Mouse (Mus musculus) limb, embryonic 15.5 days (tissue): ENCODE measurements around the gene Taok1. TPM values are rescaled to one million over a fixed set of nuclear protein-coding genes. Genes with fewer than 3 reads are reported as not detected.

Source experiments
- ATAC-seq: fragments of 200-750 bp; cut with Nextera tagmentation; 2 replicates; pipeline ENCODE4 v1.8.0; 2017; ENCODE audit warnings: low read depth, moderate TSS enrichment; ENCODE audit not compliant: insufficient number of reproducible peaks, low FRiP score, low TSS enrichment
- H3K27ac ChIP-seq: fragments of 300-500 bp; sonication (generic); 2 replicates; pipeline ENCODE4 v1.5.1; 2015; ENCODE audit warnings: moderate library complexity, mild to moderate bottlenecking, inconsistent platforms
- H3K27me3 ChIP-seq: fragments of 300-500 bp; sonication (generic); 2 replicates; pipeline ENCODE4 v1.6.1; 2015; ENCODE audit warnings: inconsistent platforms
- H3K36me3 ChIP-seq: fragments of 300-500 bp; sonication (generic); 2 replicates; pipeline ENCODE4 v1.6.1; 2015; ENCODE audit warnings: inconsistent platforms
- H3K4me1 ChIP-seq: fragments of 300-500 bp; sonication (generic); 2 replicates; pipeline ENCODE4 v1.6.1; 2015; ENCODE audit warnings: inconsistent platforms
- H3K4me2 ChIP-seq: fragments of 300-500 bp; sonication (generic); 2 replicates; pipeline ENCODE4 v1.6.1; 2015; ENCODE audit warnings: mild to moderate bottlenecking, inconsistent platforms
- H3K4me3 ChIP-seq: fragments of 300-500 bp; sonication (generic); 2 replicates; pipeline ENCODE4 v1.5.1; 2015; ENCODE audit warnings: mild to moderate bottlenecking, inconsistent platforms
- H3K9ac ChIP-seq: fragments of 300-500 bp; sonication (generic); 2 replicates; pipeline ENCODE4 v1.6.1; 2015; ENCODE audit warnings: inconsistent platforms
- H3K9me3 ChIP-seq: fragments of 300-500 bp; sonication (generic); 2 replicates; pipeline ENCODE4 v1.6.1; 2016; ENCODE audit warnings: inconsistent platforms
- WGBS: fragments of 180-500 bp; shearing (Covaris S2); methylation state at CpG from one replicate; pipeline ENCODE4 v1.1.7; 2015; 5-methylcytosine and 5-hydroxymethylcytosine counted together
- polyA plus RNA-seq: library from polyadenylated mRNA; unstranded; fragments of >200 nt; fragmentation: Nextera tagmentation; extraction: Ambion mirVana; gene quantifications from 2 replicates; pipeline ENCODE4 v1.2.1, GENCODE M21; 2015

Gene Taok1
- polyA plus RNA-seq, 1 experiment from 2014 or later, result 13.3 TPM

DNA sequence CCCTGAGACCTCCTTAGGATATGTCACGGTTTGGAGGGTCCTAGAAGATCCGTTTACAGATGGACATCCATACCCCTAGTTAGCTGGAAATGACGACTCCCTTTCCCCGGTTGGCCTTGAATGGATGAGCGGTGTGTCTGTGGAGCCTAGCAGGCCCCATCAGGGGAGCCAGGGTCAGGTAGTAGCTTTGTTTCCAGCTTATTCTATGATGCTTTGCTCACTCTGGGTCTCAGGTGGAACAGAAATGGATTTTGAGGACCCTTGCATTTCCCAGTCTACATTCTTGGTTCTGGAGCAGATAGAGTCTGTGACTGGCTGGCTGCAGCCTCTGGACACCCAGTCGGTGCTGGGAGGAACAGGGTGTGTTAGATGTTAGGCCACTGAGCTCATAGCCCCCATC, 112.8 kb downstream of the Taok1 start:
- Histone ChIP-seq H3K4me2 (peak overlapping the region; percentile 92; the same call in 1 of the 2 replicates), H3K9ac (no peak overlapping the region; the same call in 1 of the 2 replicates), H3K27me3 (no peaks in the 10 kb centered on the region), H3K4me3 (peak overlapping the region; percentile 92), H3K9me3 (no peaks in the 10 kb centered on the region), H3K36me3 (peaks cover 6% of the 10 kb centered on the region), H3K27ac (no peak overlapping the region), H3K4me1 (peaks cover 78% of the 10 kb centered on the region)
- WGBS, result 71% methylated on average over 6 of the region's 6 CpGs
- ATAC-seq, result no peak

DNA sequence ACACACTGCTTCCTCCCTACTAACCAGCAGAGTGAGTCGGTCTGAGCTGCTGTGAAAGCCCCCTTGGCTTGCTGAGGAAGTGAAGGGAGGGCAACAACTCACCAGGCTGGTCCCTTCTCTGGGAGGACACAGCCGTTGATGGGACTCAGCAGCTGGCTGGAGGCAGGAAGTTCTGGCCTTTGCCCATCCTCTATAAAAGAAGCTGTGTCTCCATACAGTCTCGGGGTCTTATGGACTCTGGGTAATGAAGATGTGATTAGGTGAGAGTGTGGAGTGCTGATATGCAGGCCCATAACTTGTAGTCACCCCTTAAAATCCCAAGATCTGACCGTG, 113.3 kb downstream of the Taok1 start:
- no peak for ATAC-seq
- Histone ChIP-seq H3K9ac (peak overlapping the region; percentile 89), H3K36me3 (peaks cover 2% of the 10 kb centered on the region), H3K4me2 (peak overlapping the region; percentile 92), H3K9me3 (no peaks in the 10 kb centered on the region), H3K4me3 (peak overlapping the region; percentile 92), H3K27me3 (no peaks in the 10 kb centered on the region), H3K27ac (peak overlapping the region; percentile 93), H3K4me1 (peaks cover 78% of the 10 kb centered on the region)
- 18% methylated on average over 4 of the region's 4 CpGs for WGBS

DNA sequence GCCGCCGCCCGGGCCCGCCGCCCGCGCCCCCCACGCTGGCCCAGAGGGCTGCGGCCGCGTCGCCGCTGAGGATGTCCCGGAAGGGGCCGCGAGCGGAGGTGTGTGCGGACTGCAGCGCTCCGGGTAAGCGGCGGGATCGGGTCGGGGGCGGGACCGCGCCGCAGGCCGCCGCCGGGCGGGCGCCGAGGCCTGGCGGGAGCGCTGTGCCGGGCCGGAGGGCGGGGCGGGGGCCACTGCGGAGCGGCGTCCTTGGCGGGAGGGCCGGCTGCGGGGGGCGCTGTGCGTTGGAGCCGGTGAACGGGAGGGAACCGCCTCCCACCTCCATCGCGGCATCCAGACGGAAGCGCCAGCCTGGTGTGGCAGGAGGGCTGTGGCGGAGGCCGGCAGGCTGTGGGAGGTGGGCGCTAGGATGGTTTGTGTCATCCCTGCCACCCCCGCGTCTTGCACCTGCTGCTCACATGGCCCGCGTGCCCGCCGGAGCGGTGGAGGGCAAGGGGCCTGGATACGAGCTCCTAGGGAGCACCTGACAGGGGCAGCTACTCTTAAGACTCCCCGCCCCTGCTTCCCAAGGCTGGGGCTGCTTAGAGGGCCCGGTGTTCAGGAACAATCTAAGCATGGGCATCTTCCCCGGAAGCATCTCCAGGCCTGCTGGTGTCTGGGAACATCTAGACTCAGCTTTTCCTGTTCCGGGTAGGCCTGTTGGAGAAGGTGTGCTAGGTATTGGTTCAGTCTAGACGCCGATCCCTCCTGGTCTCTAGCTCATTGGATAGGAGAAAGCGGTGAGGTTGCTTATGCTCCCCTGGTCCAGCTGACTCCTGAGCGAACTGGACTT, 113.9 kb downstream of the Taok1 start, which contains the start of gene Git1:
Gene Git1, plus strand, starts transcription at position 51 of the 832 bp plus-strand sequence.
- Histone ChIP-seq H3K27me3 (no peaks in the 10 kb centered on the region), H3K36me3 (no peaks in the 10 kb centered on the region), H3K9me3 (no peaks in the 10 kb centered on the region), H3K27ac (peak within 1 kb of the TSS; percentile 93), H3K9ac (peak within 1 kb of the TSS; percentile 89), H3K4me2 (peak within 1 kb of the TSS; percentile 92), H3K4me3 (peak within 1 kb of the TSS; percentile 92), H3K4me1 (peaks cover 84% of the 10 kb centered on the region)
- 1% methylated on average over 64 of the region's 74 CpGs for WGBS
- ATAC-seq, result no peak

DNA sequence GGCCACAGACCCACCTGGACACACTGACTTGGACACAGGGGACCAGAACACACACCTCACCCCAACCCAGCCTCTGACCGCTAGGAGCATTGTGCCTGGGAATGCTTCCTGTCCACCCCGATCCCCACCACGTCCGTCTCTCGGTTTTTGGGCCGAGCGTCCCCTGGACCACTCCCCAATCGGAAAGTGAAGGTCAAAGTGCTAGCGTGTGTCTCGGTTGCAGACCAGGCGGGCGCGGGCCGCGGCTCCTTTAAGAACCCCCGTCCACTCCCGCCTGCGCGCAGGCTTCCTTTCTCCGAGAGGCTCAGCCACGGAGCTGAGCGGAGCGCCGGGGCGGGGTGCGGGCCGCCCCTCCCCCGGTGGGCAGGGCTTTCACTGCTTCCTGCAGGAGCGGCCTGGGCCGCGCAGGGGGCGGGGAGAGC, 114.7 kb downstream of the Taok1 start:
- Histone ChIP-seq H3K9me3 (no peaks in the 10 kb centered on the region), H3K4me2 (peak overlapping the region; percentile 91), H3K4me3 (peak overlapping the region; percentile 92), H3K4me1 (peaks cover 85% of the 10 kb centered on the region), H3K36me3 (no peaks in the 10 kb centered on the region), H3K27ac (peak overlapping the region; percentile 93), H3K9ac (peak overlapping the region; percentile 89), H3K27me3 (no peaks in the 10 kb centered on the region)
- ATAC-seq, result peak; percentile 70; the same call in 1 of the 2 replicates
- under 1% methylated on average over 28 of the region's 32 CpGs for WGBS

DNA sequence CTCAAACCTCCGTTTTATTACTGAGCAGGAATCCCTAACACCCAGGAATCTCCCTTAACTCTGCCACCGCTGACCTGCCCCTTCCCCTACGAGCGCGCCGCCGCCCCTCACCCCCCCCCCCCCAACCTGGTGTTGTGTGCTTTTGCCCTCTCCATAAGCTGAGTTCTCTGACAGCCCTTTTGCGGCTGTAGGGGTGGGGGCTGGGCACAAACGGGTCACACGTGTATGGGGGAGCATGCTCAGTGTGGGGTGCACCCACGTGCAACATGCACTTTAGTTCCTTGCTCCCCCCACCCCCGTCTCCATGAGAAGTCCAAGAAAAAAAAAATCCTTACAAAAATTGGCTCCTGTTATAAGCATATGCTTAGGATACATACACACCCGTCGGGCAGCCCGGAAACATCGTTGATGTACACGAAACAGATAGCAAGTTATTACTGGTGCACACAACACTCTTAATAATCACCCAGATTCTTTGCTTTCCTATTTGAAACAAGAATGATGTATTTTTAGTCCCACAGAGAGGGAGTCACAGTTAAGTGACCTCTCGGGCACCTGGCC, 115.2 kb downstream of the Taok1 start:
- Histone ChIP-seq H3K4me3 (peak overlapping the region; percentile 92), H3K27me3 (no peaks in the 10 kb centered on the region), H3K4me1 (peaks cover 85% of the 10 kb centered on the region), H3K27ac (peak overlapping the region; percentile 93), H3K9me3 (no peaks in the 10 kb centered on the region), H3K36me3 (no peaks in the 10 kb centered on the region), H3K9ac (peak overlapping the region; percentile 89), H3K4me2 (peak overlapping the region; percentile 91)
- under 1% methylated on average over 14 of the region's 18 CpGs for WGBS
- ATAC-seq, result no peak

DNA sequence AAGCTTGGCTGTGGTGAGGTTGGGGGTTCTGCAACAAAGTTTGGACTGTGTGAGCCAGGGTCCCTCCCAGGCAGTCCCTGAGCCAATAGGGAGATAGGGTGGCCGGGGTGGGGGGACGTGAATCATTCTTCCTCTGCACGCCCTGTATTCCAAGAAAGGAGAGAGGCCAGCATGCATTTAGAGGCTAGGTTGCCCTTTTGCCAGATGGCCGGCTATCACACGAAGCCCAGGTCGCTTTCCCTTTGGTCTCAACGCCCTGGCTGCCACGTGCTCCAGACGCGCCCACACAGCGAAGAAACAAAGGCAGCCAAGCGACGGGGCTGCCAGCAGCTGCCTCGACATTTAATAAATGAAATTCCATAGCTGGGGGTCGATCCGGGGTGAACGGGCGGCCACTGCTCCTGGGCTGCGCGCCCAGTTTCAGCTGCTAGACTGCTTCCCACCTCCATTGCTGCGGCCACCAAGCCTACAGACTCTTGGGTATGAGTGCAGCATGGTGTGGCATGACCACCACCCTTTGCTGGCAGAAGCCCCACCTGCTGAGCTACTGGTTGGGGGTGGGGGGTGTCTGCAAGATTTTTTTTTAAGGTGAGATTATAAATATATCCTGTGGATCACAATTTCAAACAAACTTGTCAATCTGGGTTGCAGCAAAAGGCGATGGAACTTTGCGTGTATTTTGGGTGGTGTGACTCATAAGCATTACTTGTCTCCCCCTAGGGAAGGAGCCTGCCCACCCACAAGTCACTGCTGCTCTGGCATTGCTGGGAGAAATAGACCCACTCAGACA, 115.9 kb downstream of the Taok1 start:
- H3K36me3 ChIP-seq, result no peaks in the 10 kb centered on the region
- H3K27me3 ChIP-seq, result no peaks in the 10 kb centered on the region
- peak overlapping the region; percentile 28; the same call in 1 of the 2 replicates for H3K9ac ChIP-seq
- peak overlapping the region; percentile 92 for H3K4me3 ChIP-seq
- H3K4me1 ChIP-seq, result peaks cover 85% of the 10 kb centered on the region
- no peaks in the 10 kb centered on the region for H3K9me3 ChIP-seq
- H3K27ac ChIP-seq, result peak overlapping the region; percentile 93
- H3K4me2 ChIP-seq, result peak overlapping the region; percentile 91
- ATAC-seq, result peak; percentile 80
- WGBS, result 0% methylated on average over 23 of the region's 23 CpGs

DNA sequence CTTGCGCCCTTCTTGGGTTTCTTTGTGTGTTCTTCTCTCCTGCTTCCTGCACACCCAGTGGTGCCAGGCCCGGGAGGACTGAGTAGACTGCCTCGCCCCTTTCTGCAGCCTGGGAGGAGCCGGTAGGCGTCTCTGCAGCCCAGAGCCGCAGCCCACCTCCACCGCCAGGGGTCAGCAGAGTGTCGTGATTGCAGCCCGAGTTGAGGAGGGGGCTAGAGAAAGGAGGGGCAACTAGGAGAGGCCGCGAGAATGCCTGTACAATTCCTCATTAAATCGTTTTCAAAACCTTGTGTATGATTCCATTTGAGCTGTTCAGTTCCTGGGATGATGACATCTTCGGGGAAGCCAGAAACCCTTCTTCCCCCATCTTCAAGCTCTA, 116.5 kb downstream of the Taok1 start:
- ATAC-seq, result peak; percentile 73
- under 1% methylated on average over 13 of the region's 13 CpGs for WGBS
- H3K9ac ChIP-seq, result 0 out of 2 replicates have a peak overlapping the region, but pooled peaks have one; percentile 5

DNA sequence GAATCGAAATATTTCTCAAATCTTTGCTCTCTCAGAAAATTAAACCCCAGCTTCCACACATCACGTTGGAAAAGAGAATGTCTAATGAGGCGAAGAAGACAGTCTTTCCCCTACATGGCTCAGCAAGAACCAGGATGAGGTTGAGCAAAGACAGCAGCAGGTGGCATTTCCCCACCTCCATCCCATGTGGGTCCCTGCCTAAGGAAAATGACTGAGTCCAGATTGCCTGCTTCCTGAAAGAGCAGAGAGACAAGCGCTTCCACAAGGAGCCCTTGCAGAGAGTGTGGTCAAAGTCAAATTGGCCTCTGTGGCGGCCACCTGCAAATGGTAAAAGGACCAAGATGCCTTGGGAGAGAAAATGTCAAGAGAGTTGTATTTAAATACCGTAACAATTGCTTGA, 117.2 kb downstream of the Taok1 start:
- H3K27ac ChIP-seq, result peak overlapping the region; percentile 93
- no peaks in the 10 kb centered on the region for H3K36me3 ChIP-seq
- H3K9ac ChIP-seq, result no peak overlapping the region
- H3K9me3 ChIP-seq, result no peaks in the 10 kb centered on the region
- WGBS, result 74% methylated on average over 6 of the region's 6 CpGs
- H3K4me2 ChIP-seq, result peak overlapping the region; percentile 91
- ATAC-seq, result no peak
- H3K4me1 ChIP-seq, result peaks cover 88% of the 10 kb centered on the region
- H3K27me3 ChIP-seq, result no peaks in the 10 kb centered on the region
- H3K4me3 ChIP-seq, result peak overlapping the region; percentile 83; the same call in 1 of the 2 replicates

More for the DNA sequence above, 116.5 kb downstream of the Taok1 start:
- no peaks in the 10 kb centered on the region for H3K36me3 ChIP-seq
- peaks cover 88% of the 10 kb centered on the region for H3K4me1 ChIP-seq
- no peaks in the 10 kb centered on the region for H3K27me3 ChIP-seq
- H3K4me2 ChIP-seq, result peak overlapping the region; percentile 91
- peak overlapping the region; percentile 93 for H3K27ac ChIP-seq
- peak overlapping the region; percentile 92 for H3K4me3 ChIP-seq
- no peaks in the 10 kb centered on the region for H3K9me3 ChIP-seq

DNA sequence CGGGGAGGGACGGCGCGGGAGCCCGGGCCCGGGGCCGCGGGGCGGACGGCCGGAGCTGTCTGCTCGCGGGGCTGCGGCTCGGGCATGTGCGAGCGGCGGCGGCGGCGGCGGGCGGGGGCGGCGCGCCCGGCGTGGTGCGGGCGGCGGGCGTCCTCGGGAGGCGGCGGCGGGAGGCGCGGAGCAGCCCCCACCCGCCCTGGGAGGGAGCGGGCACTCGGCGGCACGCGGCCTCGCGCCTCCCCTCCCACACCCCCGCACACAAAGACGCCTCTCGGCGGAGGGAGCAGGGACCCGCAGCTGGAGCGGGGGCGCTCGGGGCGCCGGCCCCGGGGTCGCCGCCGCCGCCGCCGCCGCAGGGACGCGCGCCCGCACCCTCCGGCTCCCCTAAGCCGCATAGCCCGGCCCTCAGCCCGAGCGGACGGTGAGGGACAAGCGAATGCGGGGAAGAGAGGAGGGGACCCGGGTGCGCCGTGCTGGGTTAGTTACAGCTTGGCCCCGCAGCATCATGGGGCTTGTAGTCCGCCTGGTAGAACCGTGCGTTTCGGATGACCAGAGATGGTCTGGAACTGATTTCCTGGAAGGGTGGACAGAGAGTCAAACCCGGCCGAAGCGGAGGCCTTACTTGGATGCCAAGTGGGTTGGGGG, 117.9 kb downstream of the Taok1 start, which contains the start of gene Ankrd13b:
Gene Ankrd13b, minus strand, starts transcription at position 88 of the 645 bp plus-strand sequence.
- Histone ChIP-seq H3K4me1 (peaks cover 86% of the 10 kb centered on the region), H3K27me3 (no peaks in the 10 kb centered on the region), H3K9me3 (no peaks in the 10 kb centered on the region), H3K36me3 (no peaks in the 10 kb centered on the region), H3K27ac (peak within 1 kb of the TSS; percentile 93), H3K4me3 (peak within 1 kb of the TSS; percentile 83), H3K9ac (peak within 1 kb of the TSS; percentile 76), H3K4me2 (peak within 1 kb of the TSS; percentile 91)
- ATAC-seq, result peak; percentile 55; the same call in 1 of the 2 replicates
- WGBS, result under 1% methylated on average over 75 of the region's 87 CpGs

DNA sequence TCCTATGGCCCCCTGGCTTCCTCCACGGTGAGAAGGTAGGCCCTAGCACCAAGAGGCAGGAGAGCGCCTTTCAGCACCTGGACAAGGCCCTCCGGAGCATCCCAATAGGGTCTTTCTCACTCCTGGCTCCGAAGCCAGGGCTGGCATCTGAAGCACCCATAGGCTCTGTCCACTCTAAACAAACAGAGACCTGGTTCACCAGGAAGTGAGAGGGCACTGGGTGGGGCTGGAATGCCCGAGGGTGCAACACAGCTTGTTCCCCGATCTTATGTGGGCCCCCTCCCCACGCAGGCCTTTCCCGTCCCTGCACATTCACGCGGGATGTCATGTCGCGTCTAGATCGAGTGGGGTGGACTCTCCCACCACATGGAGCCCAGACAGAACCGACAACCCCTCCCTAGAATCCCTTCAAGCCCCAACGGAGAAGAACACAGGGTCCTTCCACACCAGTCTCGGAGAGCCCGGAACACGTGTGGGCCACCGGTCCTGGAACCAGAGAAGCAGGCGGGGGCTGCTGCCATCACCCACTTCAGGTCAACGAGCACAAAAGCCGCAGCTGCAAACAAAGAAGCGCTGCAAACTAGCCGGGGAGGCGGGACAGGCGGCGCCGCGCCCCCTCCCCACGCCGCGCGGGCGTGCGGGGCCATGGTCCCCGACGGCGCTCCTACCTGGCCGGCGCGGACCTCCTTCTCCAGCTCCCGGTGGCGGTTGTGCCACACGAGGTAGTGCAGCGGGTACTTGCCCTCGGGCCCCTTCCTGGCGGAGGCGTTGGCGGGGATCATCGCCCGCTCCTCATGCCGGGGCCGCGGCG, 118.6 kb downstream of the Taok1 start:
- Histone ChIP-seq H3K27ac (no peak overlapping the region), H3K4me3 (peak overlapping the region; percentile 83), H3K4me1 (peaks cover 78% of the 10 kb centered on the region), H3K27me3 (no peaks in the 10 kb centered on the region), H3K9ac (peak overlapping the region; percentile 76), H3K36me3 (no peaks in the 10 kb centered on the region), H3K4me2 (peak overlapping the region; percentile 91), H3K9me3 (no peaks in the 10 kb centered on the region)
- 2% methylated on average over 48 of the region's 55 CpGs for WGBS
- no peak for ATAC-seq
